Mouse (Mus musculus) layer of hippocampus, adult 9-11 months (tissue): ENCODE results near the gene Dvl2.

Experiments
- DNase-seq: peaks from one replicate; pipeline ENCODE4 v3.0.0; 2022

The Dvl2 gene

GRCm38 (mm10) chr11:69982225-69982624 lies 18.2 kb upstream of the Dvl2 start, which contains the start of gene Elp5:
TSS of gene Elp5 (minus strand) at chr11:69982517.
- no peak for DNase-seq

GRCm38 (mm10) chr11:69982877-69983276 lies 17.5 kb upstream of the Dvl2 start:
- DNase-seq = no peak

GRCm38 (mm10) chr11:69983377-69983776 lies 17.0 kb upstream of the Dvl2 start:
- DNase-seq = no peak

- no peak for DNase-seq
Observed at GRCm38 (mm10) chr11:69984431-69984830, 16.0 kb upstream of the Dvl2 start.

GRCm38 (mm10) chr11:69989949-69990348 lies 10.4 kb upstream of the Dvl2 start:
- no peak for DNase-seq

- DNase-seq = peak; percentile 97
Observed at GRCm38 (mm10) chr11:69990850-69991691, 9.3 kb upstream of the Dvl2 start, which contains the start of gene Gabarap. TSS of gene Gabarap (plus strand) at chr11:69991143.

GRCm38 (mm10) chr11:69991711-69992110 lies 8.7 kb upstream of the Dvl2 start:
- DNase-seq = no peak

GRCm38 (mm10) chr11:69992396-69992795 lies 8.0 kb upstream of the Dvl2 start:
- DNase-seq = no peak

- no peak for DNase-seq
Observed at GRCm38 (mm10) chr11:69992932-69993331, 7.5 kb upstream of the Dvl2 start.

- DNase-seq = no peak
Observed at GRCm38 (mm10) chr11:69994401-69995090, 5.8 kb upstream of the Dvl2 start.

- DNase-seq = peak; percentile 99
Observed at GRCm38 (mm10) chr11:69995391-69995960, 4.9 kb upstream of the Dvl2 start, which contains the start of gene Phf23. TSS of gene Phf23 (plus strand) at chr11:69995777.

GRCm38 (mm10) chr11:69996161-69997061 lies 4.0 kb upstream of the Dvl2 start:
- DNase-seq = no peak

GRCm38 (mm10) chr11:69997070-69997509 lies 3.3 kb upstream of the Dvl2 start:
- DNase-seq = peak; percentile 84

GRCm38 (mm10) chr11:69998567-69999491 lies 1.6 kb upstream of the Dvl2 start:
- no peak for DNase-seq

GRCm38 (mm10) chr11:69999666-70000065 lies 729 bp upstream of the Dvl2 start:
- DNase-seq = no peak

- no peak for DNase-seq
Observed at GRCm38 (mm10) chr11:70001159-70001558, 764 bp downstream of the Dvl2 start.

- DNase-seq = no peak
Observed at GRCm38 (mm10) chr11:70001865-70002264, 1.5 kb downstream of the Dvl2 start.

GRCm38 (mm10) chr11:70002471-70002870 lies 2.1 kb downstream of the Dvl2 start:
- no peak for DNase-seq

- DNase-seq = no peak
Observed at GRCm38 (mm10) chr11:70005521-70005920, 5.1 kb downstream of the Dvl2 start.

GRCm38 (mm10) chr11:70010033-70010432 lies 9.6 kb downstream of the Dvl2 start:
- no peak for DNase-seq

GRCm38 (mm10) chr11:70010548-70010947 lies 10.2 kb downstream of the Dvl2 start:
- DNase-seq = no peak
